Mouse (Mus musculus) right cerebral cortex, adult 18-20 months (tissue): ENCODE data around the gene Dnaaf5.

Experiments used
- DNase-seq: peaks from one replicate; pipeline ENCODE4 v3.0.0; 2022; ENCODE audit warnings: mixed read lengths

Dnaaf5 gene

GRCm38 (mm10) chr5:139199995-139200769 is 50.2 kb downstream of the Dnaaf5 start, which contains the start of gene Sun1:
Sun1 (plus strand) TSS chr5:139200637.
- DNase-seq, result peak; percentile 99

DNA sequence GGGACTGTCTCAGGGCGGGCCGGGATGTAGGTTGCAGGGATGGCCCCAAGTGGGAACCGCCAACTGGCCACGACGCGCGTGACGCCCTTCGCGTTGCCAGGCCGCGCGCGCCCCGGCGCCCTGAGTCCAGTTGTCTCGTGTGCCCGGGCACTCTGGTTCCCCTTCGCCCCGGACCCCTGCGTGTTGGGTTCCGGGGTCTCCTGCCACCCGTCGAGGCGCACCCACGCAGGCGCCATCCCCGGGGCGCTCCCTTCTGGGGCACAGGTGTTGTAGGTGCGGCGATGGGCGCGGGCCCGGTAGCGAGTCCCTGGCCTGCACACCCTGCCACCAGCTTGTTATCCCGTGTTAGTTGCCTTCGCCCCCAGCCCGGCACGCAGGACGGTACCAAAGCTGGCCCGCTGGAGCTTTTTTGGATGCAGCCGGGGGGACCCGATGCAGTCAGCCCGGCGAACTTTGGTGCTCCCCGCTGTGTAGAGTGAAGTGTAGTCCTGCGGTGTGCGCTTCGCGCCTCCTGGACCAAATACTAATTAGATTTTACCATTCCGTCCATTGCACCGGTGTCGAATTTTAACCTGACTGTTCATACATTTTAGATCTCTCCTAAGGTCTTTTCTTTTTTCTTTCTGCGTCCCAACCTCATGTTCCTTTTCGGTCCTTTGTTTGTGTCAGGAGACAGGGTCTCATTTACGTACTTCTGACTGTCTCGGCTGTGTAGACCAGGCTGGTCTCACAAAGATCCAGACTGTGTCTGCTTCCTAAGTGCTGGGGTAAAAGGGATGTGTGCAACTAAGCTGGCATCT is 50.9 kb downstream of the Dnaaf5 start:
- no peak for DNase-seq

- peak; percentile 49 for DNase-seq
Observed at GRCm38 (mm10) chr5:139202127-139202526, 52.1 kb downstream of the Dnaaf5 start.

DNA sequence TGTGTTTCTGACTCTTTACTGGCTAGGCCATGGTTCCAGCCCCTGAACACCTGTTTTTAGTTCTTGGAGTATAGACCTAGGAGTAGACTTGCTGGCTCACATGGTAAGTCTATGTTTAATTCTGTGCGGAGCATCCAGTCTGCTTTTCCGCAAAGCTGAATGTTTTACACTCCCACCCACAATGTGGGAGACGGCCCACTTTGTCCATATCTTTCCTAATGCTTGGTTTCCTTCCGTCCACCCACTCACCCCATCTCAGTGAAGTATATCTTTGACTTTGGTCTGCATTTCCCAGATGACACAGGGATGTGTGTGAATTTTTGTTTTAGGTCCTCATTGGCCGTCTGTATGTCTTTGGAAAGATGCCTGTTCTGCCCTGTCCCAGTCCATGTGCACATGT is 53.3 kb downstream of the Dnaaf5 start:
- DNase-seq, result peak; percentile 73

DNA sequence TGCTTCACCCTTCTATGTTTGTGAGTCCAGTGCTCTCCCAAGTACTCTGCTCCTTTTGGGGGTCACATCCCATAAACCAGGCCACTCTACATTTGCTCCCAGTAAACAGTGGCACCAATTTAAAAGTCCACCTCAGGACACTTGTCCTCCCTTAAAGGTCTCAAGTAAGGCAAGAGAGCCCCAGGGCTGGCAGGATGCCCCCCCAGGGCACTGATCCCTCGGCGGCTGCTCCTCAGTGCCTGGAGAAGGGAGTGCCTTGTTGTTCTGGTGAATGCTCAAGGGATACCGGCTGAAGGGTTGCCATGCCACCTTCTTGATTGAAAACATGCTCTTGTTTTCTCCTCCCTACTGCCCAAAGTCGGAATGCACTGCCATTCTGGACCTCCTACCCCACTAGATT is 56.1 kb downstream of the Dnaaf5 start:
- DNase-seq, result no peak

DNA sequence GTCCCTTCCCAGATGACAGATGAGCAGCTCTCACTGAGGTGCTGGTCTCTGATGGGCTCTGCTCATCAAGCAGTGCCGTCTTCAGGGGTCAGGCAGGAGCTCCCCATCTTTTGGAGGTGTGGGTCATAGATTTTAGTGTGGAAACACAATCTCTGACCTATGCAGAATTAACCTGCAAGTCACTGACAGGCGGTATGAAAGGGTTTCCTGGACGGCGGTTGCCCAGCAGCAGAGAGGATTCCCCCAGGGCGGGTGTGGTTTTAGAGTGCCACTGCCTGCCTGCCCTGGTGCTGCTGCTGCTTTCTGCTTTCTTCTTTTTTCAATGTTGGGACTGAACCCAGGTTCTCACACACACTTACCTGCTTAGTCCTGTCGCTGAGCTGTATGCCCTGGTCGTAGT is 56.5 kb downstream of the Dnaaf5 start:
- no peak for DNase-seq

DNA sequence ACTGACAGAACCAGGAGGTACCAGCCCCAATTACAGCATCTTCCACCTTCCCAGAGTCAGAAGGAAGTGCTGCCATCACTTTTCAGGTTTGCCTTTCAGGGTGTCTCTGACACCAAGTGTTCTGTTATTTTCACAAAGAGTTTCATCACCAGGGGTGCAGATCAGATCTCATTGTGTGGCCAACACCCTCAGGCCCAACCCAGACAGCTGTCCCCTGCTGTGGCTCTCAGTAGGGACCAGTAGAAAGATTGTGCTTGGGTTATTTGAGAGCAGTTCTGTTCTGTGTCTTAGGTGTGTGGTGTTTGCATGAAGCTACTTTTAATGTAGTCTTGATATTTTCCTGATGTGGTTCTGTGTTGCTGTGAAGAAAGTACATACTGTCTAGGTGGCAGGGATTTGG is 58.2 kb downstream of the Dnaaf5 start:
- DNase-seq, result no peak

GRCm38 (mm10) chr5:139208871-139209684 is 59.1 kb downstream of the Dnaaf5 start:
- no peak for DNase-seq

DNA sequence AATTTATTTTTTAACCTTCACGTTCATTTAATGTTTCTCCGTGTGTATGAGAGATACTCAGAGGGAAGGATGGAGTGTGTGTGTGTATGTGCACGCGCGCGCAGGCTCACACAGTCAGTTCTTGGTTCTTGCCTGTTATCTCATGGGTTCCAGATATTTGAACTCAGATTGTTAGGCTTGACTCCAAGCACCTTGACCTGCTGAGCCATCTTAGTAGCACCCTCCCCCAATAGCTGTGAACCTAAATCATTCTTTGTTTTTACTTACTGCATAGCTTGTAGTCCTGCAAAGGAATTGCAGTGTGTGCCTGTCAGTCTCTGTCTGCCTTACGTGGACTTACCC is 59.6 kb downstream of the Dnaaf5 start:
- no peak for DNase-seq

DNA sequence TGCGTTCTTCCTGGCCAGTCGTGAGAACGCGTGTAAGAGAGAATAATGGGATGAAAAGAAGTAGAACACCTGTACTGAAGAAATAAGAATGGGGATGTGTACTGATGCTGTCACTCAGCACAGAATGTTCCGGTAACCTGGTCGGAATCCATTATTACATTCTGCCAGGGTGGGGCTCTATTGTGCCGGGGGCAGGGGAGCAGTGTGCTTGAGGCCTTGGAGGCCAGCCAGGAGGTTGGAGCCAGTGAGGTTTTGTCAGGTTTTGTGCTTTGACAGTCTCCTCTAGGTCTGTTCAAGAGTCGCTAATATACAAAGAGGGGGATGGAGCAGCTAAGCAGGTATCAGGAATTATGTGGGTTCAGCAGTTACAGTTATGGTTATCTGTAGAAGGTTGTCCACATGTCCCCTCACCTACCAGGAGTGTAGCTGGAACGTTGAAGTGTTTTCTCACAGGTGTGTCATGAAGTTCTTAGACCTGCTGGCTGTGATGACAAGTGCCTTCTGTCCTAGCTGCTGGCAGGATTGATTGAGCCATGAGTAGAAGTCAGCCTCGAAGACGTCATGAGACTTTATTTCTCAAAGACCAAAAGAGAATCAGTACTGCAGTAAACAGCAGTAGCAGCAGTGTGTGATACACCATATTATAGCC is 61.8 kb downstream of the Dnaaf5 start:
- no peak for DNase-seq

- peak; percentile 51 for DNase-seq
Observed at GRCm38 (mm10) chr5:139214298-139214697, 64.3 kb downstream of the Dnaaf5 start.

DNA sequence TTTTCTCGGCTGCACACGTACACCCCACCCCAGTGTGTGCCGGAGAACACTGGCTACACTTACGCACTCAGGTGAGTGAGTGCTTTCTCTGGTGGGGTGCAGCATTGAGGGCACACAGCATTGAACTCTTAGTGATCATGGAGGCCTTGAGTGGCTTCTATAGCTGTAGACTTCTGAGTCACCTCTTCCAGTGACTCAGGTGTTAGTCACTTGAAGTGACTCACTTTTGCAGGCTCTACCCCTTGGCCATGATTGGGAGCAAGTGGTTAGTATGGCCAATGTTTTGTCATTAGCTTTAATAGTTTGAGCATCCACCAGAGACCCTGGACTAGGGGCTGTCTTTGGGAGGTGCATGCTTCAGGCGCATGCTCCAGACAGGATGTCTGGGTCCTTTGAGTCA is 65.2 kb downstream of the Dnaaf5 start:
- no peak for DNase-seq

DNA sequence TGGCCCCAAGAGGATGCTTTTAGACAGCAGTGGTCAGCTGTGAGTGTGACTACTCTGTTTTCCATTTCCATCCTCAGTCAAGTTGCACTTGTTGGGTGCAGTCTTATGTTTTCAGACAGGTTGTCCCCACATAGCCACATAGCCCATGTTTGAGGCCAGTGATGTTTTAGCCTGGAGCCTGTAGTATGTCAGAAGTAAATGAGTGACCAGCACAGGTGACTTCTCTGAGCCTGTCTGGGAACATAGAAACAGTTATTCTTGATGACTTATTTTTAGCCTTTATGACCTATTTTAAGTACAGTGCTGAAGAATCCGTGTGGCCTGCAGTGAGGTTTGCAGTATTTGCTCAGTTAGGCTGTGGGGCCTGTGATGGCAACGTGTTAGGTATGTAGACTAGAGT is 66.1 kb downstream of the Dnaaf5 start:
- no peak for DNase-seq

GRCm38 (mm10) chr5:139216774-139217173 is 66.8 kb downstream of the Dnaaf5 start:
- DNase-seq, result no peak

DNA sequence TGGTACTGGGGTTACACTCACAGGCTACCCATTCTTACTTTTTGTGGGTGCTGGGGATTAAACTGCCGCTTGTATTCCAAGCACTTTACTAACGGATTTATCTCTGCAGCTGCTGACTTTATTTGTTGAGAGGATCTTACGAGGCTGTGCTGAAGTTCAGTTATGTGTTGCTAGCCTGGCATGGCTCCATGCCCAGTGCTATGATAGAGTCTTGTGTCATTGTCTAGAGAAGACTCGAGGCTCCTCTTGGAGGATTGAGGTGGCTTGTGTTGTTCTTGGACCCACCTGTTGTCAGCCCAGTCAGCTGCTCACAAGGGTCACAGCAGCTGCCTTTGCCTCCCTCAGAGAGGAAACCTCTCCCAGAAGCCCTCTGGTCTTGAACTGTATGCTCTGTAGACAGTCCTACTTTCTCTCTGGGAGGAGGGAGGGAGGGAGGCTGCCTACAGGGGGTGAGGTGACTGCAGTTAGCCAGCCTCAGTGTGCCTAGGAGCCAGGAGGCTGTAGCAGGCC is 70.0 kb downstream of the Dnaaf5 start:
- no peak for DNase-seq

- no peak for DNase-seq
Observed at GRCm38 (mm10) chr5:139220610-139221009, 70.6 kb downstream of the Dnaaf5 start.

DNA sequence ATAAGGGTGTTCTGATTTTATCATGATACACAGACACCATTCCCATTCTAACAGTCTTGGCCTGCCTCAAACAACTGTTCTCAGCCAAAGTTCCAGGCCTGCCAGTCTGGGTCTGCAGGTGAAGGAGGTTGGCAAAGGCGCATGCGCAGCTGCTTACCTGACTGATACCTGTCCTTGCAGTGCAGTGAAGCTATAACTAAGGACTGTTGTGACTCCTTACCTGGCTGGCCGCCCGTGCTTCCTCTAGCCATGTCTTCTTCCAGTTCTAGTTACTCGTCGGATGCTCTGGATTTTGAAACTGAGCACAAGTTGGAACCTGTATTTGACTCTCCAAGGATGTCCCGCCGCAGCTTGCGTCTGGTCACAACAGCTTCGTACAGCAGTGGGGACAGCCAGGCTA is 73.3 kb downstream of the Dnaaf5 start:
- no peak for DNase-seq

- DNase-seq, result no peak
Observed at GRCm38 (mm10) chr5:139227236-139227635, 77.2 kb downstream of the Dnaaf5 start.

GRCm38 (mm10) chr5:139227645-139228044 is 77.6 kb downstream of the Dnaaf5 start:
- DNase-seq, result no peak

DNA sequence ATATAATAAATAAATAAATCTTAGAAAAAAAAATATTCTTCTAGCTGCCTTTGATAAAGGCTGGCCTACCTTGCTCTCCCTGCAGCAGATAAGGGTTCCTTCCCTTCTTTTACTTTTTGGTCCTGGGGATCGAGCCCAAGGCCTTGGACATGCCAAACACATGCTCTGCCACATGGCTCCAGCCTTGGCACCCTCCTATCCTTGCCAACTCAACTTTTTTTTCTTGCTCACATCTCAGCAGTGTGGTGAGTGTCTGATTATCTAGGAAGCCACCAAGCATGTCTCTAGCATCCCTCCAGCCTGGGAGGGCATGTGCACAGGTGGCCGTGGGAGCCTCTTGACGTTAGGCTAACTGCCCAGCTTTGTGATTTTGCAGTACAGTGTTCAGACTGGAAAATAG is 78.3 kb downstream of the Dnaaf5 start:
- DNase-seq, result no peak

GRCm38 (mm10) chr5:139229716-139230115 is 79.7 kb downstream of the Dnaaf5 start:
- DNase-seq, result no peak

DNA sequence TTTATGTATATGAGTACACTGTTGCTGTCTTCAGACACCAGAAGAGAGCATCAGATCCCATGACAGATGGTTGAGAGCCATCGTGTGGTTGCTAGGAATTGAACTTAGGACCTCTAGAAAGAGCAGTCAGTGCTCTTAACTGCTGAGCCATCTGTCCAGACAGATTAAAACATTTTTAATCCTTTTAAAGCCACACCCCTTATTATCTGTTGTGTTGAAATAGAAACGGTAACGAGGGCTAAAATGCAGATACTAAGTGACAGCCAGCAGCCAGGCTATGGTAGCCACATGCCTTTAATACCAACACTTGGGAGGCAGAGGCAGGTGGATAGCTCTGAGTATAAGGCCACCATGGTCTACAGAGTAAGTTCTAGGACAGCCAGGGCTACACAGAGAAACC is 82.1 kb downstream of the Dnaaf5 start:
- DNase-seq, result no peak

GRCm38 (mm10) chr5:139234423-139234822 is 84.4 kb downstream of the Dnaaf5 start:
- DNase-seq, result no peak
